Comparison of ENCODE assay signal across 8 mouse cellular contexts in the genomic region with DNA sequence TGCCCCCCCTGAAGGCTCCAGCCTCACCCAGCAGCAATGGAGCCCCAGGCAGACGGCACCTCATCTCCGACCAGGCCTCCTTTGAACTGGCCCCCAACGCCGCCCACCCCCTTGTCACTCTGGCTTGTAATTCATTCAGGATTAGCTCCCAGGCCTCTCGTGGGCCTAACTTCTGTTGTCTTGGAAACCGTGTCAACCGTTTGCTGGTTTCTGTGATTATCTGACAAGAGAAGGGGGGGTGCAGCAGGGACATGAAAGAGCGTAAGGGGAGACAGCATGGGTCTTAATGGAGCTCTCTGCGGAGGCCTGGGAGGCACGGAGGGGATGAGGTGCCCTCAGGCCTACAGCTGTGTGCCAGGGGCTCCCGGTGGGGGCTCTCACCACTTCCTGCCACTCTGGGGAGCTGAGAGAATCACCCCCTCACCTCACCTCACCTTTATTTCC.
DNase-seq lines count a peak whose midpoint lies in the region; ATAC-seq lines count a peak whose summit lies in the region.

No protein-coding gene starts in this region.

- peaks cover 98% of the 10 kb centered on the region for H3K4me1 ChIP-seq in erythroblast, embryonic 14.5 days (ENCODE audit: control insufficient read depth)
- H3K4me1 ChIP-seq in hindbrain, embryonic 16.5 days (ENCODE audit: control insufficient read depth, insufficient read depth, low read depth, low read length), result peaks cover 67% of the 10 kb centered on the region

- peaks cover 90% of the 10 kb centered on the region for H3K36me3 ChIP-seq in erythroblast, embryonic 14.5 days (ENCODE audit: control insufficient read depth)
- no peaks in the 10 kb centered on the region for H3K36me3 ChIP-seq in hindbrain, embryonic 16.5 days (ENCODE audit: control insufficient read depth, insufficient read depth, low read length)

- no peaks in the 10 kb centered on the region for H3K27me3 ChIP-seq in erythroblast, embryonic 14.5 days (ENCODE audit: control insufficient read depth)
- no peaks in the 10 kb centered on the region for H3K27me3 ChIP-seq in hindbrain, embryonic 16.5 days (replicated peaks; ENCODE audit: control insufficient read depth, insufficient read depth, low read length)

- H3K9ac ChIP-seq in hindbrain, embryonic 16.5 days (ENCODE audit: low read depth, low read length), result peak overlapping the region; percentile 46; the same call in 1 of the 2 replicates

- peak overlapping the region; percentile 14 for H3K4me2 ChIP-seq in hindbrain, embryonic 16.5 days (ENCODE audit: low read length)

- H3K4me3 ChIP-seq in erythroblast, embryonic 14.5 days (replicated peaks), result peak overlapping the region; percentile 64
- no peak overlapping the region for H3K4me3 ChIP-seq in hindbrain, embryonic 16.5 days (ENCODE audit: low read length)

- no peak overlapping the region for H3K27ac ChIP-seq in hindbrain, embryonic 16.5 days (ENCODE audit: low read depth, low read length)

- 14% methylated on average over 11 of the region's 11 CpGs for WGBS in hindbrain, embryonic 16.5 days

- no peaks in the 10 kb centered on the region for H3K9me3 ChIP-seq in erythroblast, embryonic 14.5 days (ENCODE audit: control insufficient read depth, low read length)
- no peaks in the 10 kb centered on the region for H3K9me3 ChIP-seq in hindbrain, embryonic 16.5 days (ENCODE audit: control insufficient read depth, low read length)

- DNase-seq in T-cell, adult 2 months (ENCODE audit: low spot score), result peak; percentile 65
- peak; percentile 44 for DNase-seq in neural tube, embryonic 10.5 days (ENCODE audit: extremely low spot score, low spot score)
- no peak for DNase-seq in urinary bladder, postnatal 36 days (ENCODE audit: low spot score in 2 of 2)
- no peak for DNase-seq in frontal cortex, postnatal 25 days (ENCODE audit: low spot score in 2 of 2)
- DNase-seq in layer of hippocampus, adult 9-10 months (ENCODE audit: low spot score), result no peak

- no peak for ATAC-seq in erythroblast, adult 5-6 weeks (replicated peaks; ENCODE audit: low FRiP score, poor library complexity, severe bottlenecking)
- no peak for ATAC-seq in hindbrain, embryonic 16.5 days

Comparison
In these comparisons a context has a peak if more than half of its experiments do, and no peak if none do; other contexts are left out.
1. DNase-seq: peak in T-cell, adult 2 months (single experiment) and neural tube, embryonic 10.5 days (single experiment); none in urinary bladder, postnatal 36 days (0 of 2), frontal cortex, postnatal 25 days (0 of 2) and layer of hippocampus, adult 9-10 months (single experiment).